Mouse (Mus musculus): Measurements from ENCODE around the gene BC061212. TPM values are rescaled to one million over a fixed set of nuclear protein-coding genes. Genes with fewer than 3 reads are reported as not detected.

BC061212 gene
- polyA plus RNA-seq (2014; fragmentation: Illumina TruSeq; extraction: RNeasy Lipid Tissue Mini Kit (QIAGEN cat#74804); ENCODE audit: low read depth, low replicate concordance) = not detected

GRCm38 (mm10) chr5:94070445-94070844 is at the start of gene BC061212:
TSS of gene BC061212 (minus strand) at chr5:94070545.

GRCm38 (mm10) chr5:94076085-94076484 is 5.7 kb upstream of the BC061212 start, which contains the start of gene Gm6351:
TSS of gene Gm6351 (plus strand) at chr5:94076385.

Other genes starting within 250 kb of the BC061212 start
- not detected for gene Gm7792, start 226.8 kb downstream of the BC061212 start, polyA plus RNA-seq (2014; fragmentation: Illumina TruSeq; extraction: RNeasy Lipid Tissue Mini Kit (QIAGEN cat#74804); ENCODE audit: low read depth, low replicate concordance)
- not detected for gene Gm16429, start 141.5 kb downstream of the BC061212 start, polyA plus RNA-seq (2014; fragmentation: Illumina TruSeq; extraction: RNeasy Lipid Tissue Mini Kit (QIAGEN cat#74804); ENCODE audit: low read depth, low replicate concordance)
- not detected for gene Gm6351, start 5.8 kb upstream of the BC061212 start, polyA plus RNA-seq (2014; fragmentation: Illumina TruSeq; extraction: RNeasy Lipid Tissue Mini Kit (QIAGEN cat#74804); ENCODE audit: low read depth, low replicate concordance)
- gene Gm3106, start 147.5 kb upstream of the BC061212 start, polyA plus RNA-seq (2014; fragmentation: Illumina TruSeq; extraction: RNeasy Lipid Tissue Mini Kit (QIAGEN cat#74804); ENCODE audit: low read depth, low replicate concordance) = not detected
- not detected for gene A430089I19Rik, start 236.3 kb upstream of the BC061212 start, polyA plus RNA-seq (2014; fragmentation: Illumina TruSeq; extraction: RNeasy Lipid Tissue Mini Kit (QIAGEN cat#74804); ENCODE audit: low read depth, low replicate concordance)
- gene Gm6502, start 243.9 kb upstream of the BC061212 start, polyA plus RNA-seq (2014; fragmentation: Illumina TruSeq; extraction: RNeasy Lipid Tissue Mini Kit (QIAGEN cat#74804); ENCODE audit: low read depth, low replicate concordance) = not detected

Data from heart, adult 10 weeks (tissue).